Mouse (Mus musculus) inflammation-experienced regulatory T-cells, adult 6 months (primary cell): ENCODE measurements at regions not wholly inside any gene's neighbourhood (a gene's known extent, or its start where the extent isn't known, plus 50 kb on each side); places are given as distances from the start of the nearest gene placed in this dataset.

Experiments
- ATAC-seq: one replicate; pipeline ENCODE4 v1.8.0; 2017

- ATAC-seq = no peak
Observed at GRCm38 (mm10) chr17:4721061-4721460, 273.1 kb upstream of the Arid1b start.

DNA sequence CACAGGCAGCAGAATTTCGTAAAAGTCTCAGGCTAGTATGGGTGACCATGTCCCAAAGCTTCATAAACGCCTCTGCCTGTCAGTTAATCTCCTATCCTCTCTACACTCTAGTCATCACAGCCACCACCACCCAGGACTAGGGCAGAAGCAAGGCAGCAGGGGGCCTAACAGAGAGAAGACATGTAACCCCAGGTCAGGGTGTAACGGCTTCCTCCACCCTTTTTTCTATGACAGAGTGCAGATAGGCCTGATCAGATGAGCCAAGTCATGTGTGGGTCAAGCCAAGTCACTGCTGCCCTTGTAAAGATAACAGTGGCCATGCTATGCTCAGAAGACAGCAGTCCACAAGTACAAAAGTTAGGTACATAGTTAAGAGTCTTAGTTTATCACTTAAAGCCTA lies 270.1 kb upstream of the Arid1b start:
- no peak for ATAC-seq

DNA sequence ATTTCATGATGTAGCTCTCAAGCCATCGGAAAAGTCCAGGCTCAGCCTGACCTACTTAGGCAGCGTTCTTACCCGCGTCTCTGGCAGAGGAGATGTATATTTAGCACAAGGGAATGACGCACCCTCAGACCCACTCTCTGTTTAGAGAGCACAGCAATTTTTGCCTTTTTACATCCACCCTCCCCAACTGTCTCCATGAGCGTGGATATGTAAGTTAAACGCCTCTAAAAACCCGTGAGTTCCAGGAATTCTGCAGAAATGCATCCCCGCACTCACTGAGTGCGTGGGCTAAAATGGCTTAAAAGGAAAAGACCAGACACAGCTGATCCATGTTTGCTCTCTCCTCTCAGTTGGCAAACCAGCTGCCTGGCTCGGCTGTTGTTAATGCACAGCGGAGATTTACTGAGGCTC lies 267.8 kb upstream of the Arid1b start:
- no peak for ATAC-seq

GRCm38 (mm10) chr17:4734412-4734881 lies 259.7 kb upstream of the Arid1b start:
- no peak for ATAC-seq

DNA sequence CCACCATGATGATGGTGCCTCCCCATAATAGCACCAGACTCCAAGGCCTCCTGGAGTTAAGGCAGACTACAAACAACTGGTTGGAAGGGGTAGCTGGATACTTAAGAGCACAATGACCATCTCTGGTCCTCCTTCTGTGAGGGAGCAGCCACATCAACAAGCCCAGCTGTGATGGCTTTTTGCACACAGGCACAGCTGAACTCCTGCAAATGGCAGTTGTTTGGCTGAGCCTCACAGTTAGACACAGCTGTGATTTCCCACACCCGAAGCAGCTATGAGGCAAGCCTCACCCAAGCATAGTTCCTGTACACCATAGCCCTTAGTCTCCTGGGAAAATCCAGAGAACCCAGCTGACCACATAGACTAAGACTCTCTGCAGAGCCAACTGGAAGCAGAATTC lies 258.9 kb upstream of the Arid1b start:
- no peak for ATAC-seq

GRCm38 (mm10) chr17:4736689-4737088 lies 257.4 kb upstream of the Arid1b start:
- ATAC-seq = no peak

- ATAC-seq = no peak
Observed at GRCm38 (mm10) chr17:4738717-4739485, 255.2 kb upstream of the Arid1b start.

DNA sequence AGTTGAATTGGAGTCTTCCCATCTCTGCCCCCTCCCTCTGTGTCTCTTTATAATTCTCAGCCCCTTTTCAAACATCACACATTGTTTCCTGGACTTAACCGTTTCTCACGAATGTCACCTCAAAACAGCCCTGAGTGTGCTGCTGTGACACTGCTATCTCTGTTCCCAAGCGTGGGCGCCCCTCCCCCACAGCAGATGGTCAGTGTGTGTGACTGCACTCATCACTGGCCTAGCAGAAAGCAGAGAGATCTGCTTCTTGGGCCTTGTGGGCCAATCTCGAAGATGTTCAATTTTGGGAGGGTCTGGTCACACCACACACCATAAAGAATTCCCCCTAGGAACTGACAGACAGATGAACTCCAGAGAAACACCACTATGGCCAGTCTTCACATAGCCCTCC lies 253.3 kb upstream of the Arid1b start:
- ATAC-seq = no peak

DNA sequence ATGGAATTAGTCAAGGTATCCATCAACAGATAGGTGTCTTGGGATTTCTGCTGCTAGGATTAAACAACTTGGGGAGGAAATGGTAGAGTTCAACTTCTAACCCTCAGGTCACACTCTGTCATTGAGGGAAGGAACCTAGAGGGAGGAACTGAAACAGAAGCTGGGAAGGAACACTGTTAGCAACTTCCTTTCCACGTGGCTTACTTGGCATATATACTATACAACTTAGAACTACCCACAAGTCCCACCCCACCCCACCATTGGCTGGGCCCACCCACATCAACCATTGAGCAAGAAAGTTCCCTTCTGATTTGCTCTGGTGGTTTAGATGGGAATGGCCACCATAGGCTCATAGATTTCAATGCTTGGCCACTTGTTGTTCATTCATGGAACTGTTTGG lies 251.8 kb upstream of the Arid1b start:
- no peak for ATAC-seq

DNA sequence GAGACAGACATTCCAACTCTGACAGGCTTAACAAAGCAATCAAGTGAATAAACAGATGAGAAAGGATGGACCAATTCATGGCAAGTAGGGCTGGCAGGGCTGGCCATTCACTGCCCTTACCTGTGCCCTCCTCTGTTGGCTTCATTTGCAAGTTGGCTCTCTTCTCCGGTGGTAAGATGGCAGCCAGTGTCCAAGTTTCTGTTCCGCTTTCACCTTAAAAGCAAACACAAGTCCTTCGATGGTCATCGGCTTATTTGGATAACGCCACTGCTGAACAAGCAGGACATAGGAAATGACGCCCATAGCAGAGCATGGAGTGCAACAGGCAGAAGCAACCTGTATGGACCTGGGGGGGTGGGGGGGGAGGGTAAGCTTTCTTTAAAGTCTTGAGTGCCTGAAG lies 231.2 kb upstream of the Arid1b start:
- no peak for ATAC-seq

DNA sequence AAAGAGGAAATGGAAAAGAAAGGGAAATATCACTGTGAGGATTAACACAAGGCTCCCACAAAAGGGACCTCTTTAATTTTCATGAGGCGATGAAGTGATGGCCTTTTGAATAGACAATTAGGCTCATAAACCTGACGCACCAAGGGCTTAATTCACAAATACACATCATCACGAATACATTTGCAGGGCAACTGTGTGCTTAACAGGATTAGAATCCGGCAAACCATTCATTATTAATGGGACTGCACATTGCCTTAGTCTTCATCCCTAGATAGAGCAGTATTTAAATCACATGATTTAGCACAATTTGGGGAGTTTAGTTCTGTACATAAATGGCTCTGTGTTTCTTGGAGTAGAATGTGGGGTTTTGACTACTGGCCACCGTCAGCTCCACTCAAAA lies 228.4 kb upstream of the Arid1b start:
- no peak for ATAC-seq

DNA sequence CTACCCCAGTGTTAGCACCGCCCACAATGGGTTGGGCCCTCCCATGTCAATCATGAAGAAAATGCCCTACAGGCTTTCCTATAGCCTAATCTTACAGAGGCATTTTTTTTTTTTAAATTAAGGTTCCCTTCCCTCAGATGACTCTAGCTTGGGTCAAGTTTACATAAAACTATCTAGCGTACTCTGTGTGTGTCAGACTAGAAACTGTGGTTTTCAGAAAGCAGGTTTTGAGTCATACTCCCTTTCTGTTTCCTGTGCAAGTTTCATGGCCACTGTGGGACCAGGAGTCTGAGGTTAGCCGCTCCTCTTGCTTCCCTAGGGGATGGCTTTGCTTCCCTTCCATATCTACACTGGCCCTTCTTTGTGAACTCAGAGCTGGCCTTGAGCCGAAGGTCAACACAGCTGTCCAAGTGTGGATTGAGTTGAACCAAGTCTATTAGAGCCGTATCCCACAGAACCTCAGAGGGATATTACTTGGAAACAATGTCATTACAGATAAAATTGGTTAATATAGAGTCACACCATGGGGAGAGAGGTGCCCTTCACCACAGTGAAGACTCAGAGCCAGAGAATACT lies 226.1 kb upstream of the Arid1b start:
- ATAC-seq = no peak

DNA sequence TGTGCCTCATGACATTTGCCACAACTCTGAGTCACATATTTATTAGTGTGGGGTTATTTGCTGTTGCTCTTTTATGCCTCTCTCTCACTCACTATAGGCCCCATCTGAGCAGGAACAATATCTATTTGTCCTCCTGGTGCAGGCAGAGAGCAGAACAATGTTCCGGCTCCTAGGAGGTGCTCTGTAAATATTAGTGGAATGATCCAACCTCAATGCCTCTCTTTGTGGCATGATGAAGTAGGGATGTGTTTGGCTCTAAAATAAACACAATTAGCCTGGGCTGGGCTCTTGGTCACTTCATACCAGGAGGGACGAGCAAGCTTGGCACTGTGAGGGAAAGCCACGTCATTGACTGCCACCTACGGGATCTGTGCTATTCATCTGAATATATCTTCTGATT lies 224.8 kb upstream of the Arid1b start:
- no peak for ATAC-seq

DNA sequence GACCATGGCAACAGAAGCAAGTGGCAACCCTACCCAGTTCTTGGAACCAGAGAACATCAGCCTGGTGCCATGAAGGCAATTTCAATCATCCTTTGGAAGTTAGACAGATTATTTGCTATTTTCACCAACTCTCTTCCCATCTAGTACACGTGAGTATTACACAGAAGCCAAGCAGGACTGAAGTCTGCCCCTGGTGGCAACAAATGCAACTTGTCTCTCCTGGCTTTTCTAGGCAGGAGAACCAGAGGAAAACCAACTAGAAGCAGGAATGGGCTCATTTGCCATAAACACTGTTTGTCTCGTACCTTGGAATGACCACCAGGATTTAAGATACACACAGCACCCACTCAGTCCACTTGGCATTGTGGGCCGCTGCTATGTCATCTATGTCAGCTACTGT lies 224.1 kb upstream of the Arid1b start:
- no peak for ATAC-seq

- ATAC-seq = peak; percentile 82
Observed at GRCm38 (mm10) chr17:4778161-4778560, 216.0 kb upstream of the Arid1b start.

- no peak for ATAC-seq
Observed at GRCm38 (mm10) chr17:4779017-4779416, 215.1 kb upstream of the Arid1b start.

- ATAC-seq = no peak
Observed at GRCm38 (mm10) chr17:4781586-4781985, 212.5 kb upstream of the Arid1b start.

- ATAC-seq = no peak
Observed at GRCm38 (mm10) chr17:4784296-4784695, 209.8 kb upstream of the Arid1b start.

- ATAC-seq = no peak
Observed at GRCm38 (mm10) chr17:4785281-4785839, 208.8 kb upstream of the Arid1b start.

DNA sequence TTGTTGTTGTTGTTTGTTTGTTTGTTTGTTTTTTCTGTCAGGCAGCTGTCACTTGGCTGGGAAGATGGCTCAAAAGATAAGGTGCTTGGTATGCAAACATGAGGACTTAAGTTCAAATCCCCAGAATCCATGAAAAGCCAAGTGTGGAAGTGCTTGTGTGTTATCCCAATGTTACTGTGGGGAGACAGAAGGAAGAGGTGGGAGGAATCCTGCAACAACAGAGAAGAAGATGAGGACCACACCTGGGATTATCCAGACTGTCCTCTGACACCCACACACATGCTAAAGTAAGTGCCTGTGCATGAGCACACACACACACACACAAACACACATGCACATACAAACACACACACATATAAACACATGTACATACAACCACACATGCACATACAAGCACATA lies 207.6 kb upstream of the Arid1b start:
- ATAC-seq = no peak

- no peak for ATAC-seq
Observed at GRCm38 (mm10) chr17:4791873-4792272, 202.3 kb upstream of the Arid1b start.

DNA sequence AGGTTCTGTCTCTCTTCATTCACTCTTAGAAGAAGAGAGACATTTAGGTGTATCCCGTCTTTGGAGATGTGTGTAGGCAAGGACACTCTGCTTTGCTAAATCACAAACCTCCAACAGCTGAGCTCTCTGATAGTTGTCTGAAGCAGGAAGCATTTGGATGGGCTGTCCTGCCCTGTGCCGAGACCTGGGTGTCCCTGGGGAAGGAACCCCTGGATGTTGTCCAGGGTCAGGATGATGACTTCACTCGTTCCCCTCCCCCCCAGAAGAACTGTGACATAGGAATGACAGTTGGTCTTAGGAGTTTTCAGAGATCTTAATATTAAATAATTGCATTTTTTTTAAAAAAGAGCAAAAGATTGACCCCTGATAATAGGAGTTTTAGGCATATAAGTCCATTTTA lies 197.9 kb upstream of the Arid1b start:
- no peak for ATAC-seq

DNA sequence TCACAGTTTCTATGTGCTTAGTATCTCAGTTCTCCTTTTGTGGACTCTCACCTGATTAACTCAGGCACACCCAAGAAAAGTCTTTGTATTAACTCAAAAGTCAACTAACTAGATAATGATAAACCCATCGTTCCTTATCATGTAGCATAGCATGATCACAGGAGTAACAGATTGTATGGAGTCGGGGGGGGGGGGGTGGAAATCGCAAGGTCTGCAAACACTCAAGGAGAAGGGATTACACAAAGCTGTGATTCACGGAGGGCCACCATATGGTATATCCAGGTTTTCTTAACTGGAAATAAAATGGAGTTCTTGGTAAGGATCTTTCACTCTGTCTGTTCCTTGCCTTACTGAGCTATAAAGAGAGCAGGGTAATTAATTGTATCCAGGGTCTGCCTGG lies 190.1 kb upstream of the Arid1b start:
- ATAC-seq = no peak

GRCm38 (mm10) chr17:4806051-4806450 lies 188.1 kb upstream of the Arid1b start:
- no peak for ATAC-seq
